In the genomic region with DNA sequence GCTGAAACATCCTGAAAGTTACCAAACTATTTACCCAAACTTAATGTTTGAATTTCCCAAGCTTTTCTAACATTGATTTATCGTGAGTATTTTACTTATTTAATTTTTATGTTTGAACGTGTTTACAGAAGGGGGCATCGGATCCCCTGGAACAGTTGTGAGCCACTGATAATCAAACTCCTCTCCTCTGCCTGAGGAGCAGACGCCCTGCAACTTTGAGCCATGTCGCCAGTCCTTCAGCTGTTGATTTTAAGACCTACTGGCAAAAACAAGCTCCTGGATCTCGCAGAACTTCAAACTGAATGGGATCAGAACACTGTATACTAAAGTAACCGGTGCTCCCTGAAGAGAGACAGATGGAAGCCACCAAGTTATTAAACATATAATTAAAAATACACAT, we compare ENCODE assay signal across 9 mouse cellular contexts. TPM values are rescaled to one million over a fixed set of nuclear protein-coding genes. Genes with fewer than 3 reads are reported as not detected.
A peak's percentile ranks its signal among the peaks of the same experiment; 100 is the strongest.
DNase-seq lines count a peak whose midpoint lies in the region; ATAC-seq and TF ChIP-seq lines count a peak whose summit lies in the region.
"Had no signal": no experiment of that assay in that cellular context is flagged by ENCODE, and none has a peak within 500 bp of the region (broad histone marks: within the 10 kb centered on the region; RNA-seq: fewer than 3 reads in every experiment).

No protein-coding gene starts in this region.

- peak overlapping the region; percentile 53; the same call in 1 of the 2 replicates for H3K27ac ChIP-seq in gastrocnemius, adult 2 months
- no peak overlapping the region for H3K27ac ChIP-seq in ES-E14 (ENCODE audit: insufficient read depth, low read depth, low read length, poor library complexity, severe bottlenecking)
- H3K27ac ChIP-seq in forebrain, postnatal 0 days (ENCODE audit: low read depth, low read length) = no peak overlapping the region
- no peak overlapping the region for H3K27ac ChIP-seq in liver, embryonic 11.5 days (ENCODE audit: low read depth, low read length)

- H3K9me3 ChIP-seq in ES-E14 (ENCODE audit: control insufficient read depth, insufficient read depth, low read depth, low read length) = no peaks in the 10 kb centered on the region
- no peaks in the 10 kb centered on the region for H3K9me3 ChIP-seq in forebrain, postnatal 0 days (ENCODE audit: low read length)
- H3K9me3 ChIP-seq in liver, embryonic 11.5 days (ENCODE audit: control insufficient read depth, low read length) = no peaks in the 10 kb centered on the region

- H3K4me3 ChIP-seq in gastrocnemius, adult 2 months = peak overlapping the region; percentile 87
- H3K4me3 ChIP-seq in ES-E14 (ENCODE audit: insufficient read depth in 1 of 2, low read depth in 1 of 2, low read length in 2 of 2, poor library complexity in 1 of 2, severe bottlenecking in 1 of 2) = peak overlapping the region in 1 of 2 experiments; percentile 64; a peak in 2 of 4 replicates
- no peak overlapping the region for H3K4me3 ChIP-seq in forebrain, postnatal 0 days (ENCODE audit: low read depth, low read length)
- H3K4me3 ChIP-seq in liver, embryonic 11.5 days (ENCODE audit: low read depth, low read length) = peak overlapping the region; percentile 75; the same call in 1 of the 2 replicates

- peaks cover 12% of the 10 kb centered on the region for H3K36me3 ChIP-seq in ES-E14 (ENCODE audit: control insufficient read depth, insufficient read depth, low read length, poor library complexity, severe bottlenecking)
- H3K36me3 ChIP-seq in forebrain, postnatal 0 days (ENCODE audit: insufficient read depth) = no peaks in the 10 kb centered on the region
- peaks cover 9% of the 10 kb centered on the region for H3K36me3 ChIP-seq in liver, embryonic 11.5 days (ENCODE audit: control insufficient read depth, insufficient read depth, low read length)

- H3K4me2 ChIP-seq in forebrain, postnatal 0 days (ENCODE audit: low read depth) = peak overlapping the region; percentile 3; the same call in 1 of the 2 replicates
- H3K4me2 ChIP-seq in liver, embryonic 11.5 days = peak overlapping the region; percentile 61

- WGBS in forebrain, postnatal 0 days = 23% methylated on average over 7 of the region's 7 CpGs
- 16% methylated on average over 7 of the region's 7 CpGs for WGBS in liver, embryonic 11.5 days

- no peak for ATAC-seq in forebrain, postnatal 0 days
- peak; percentile 68 for ATAC-seq in liver, embryonic 11.5 days (replicated peaks; ENCODE audit: low FRiP score)

- H3K27me3 ChIP-seq in forebrain, postnatal 0 days (ENCODE audit: insufficient read depth, low read length) = no peaks in the 10 kb centered on the region
- H3K27me3 ChIP-seq in liver, embryonic 11.5 days (replicated peaks; ENCODE audit: control insufficient read depth, insufficient read depth, low read length) = no peaks in the 10 kb centered on the region

- peak overlapping the region; percentile 24; the same call in 1 of the 2 replicates for H3K9ac ChIP-seq in ES-E14 (ENCODE audit: insufficient read depth, low read depth, low read length, poor library complexity, severe bottlenecking)
- no peak overlapping the region for H3K9ac ChIP-seq in forebrain, postnatal 0 days
- H3K9ac ChIP-seq in liver, embryonic 11.5 days (ENCODE audit: low read depth, low read length) = peak overlapping the region; percentile 30; the same call in 1 of the 2 replicates

- in situ Hi-C loops in ES-E14 (cut with MboI; ENCODE audit: low sequenced_read_pairs in 2 of 2, unreplicated experiment in 2 of 2) = no loop called here

- intact Hi-C loops in gastrocnemius, adult 2 months (cut with DNase I) = no loop called here
- intact Hi-C loops in left cerebral cortex, postnatal 25 days (cut with DNase I) = no loop called here

- DNase-seq in gastrocnemius, adult 2 months = no peak
- DNase-seq in gastrocnemius, postnatal 25 days = no peak
- no peak for DNase-seq in ES-E14 (ENCODE audit: low read depth, low spot score)
- DNase-seq in forebrain, postnatal 0 days = no peak
- DNase-seq in liver, embryonic 11.5 days (ENCODE audit: low spot score) = no peak
- DNase-seq in yolk sac, embryonic 10.5 days (ENCODE audit: low spot score) = no peak
- DNase-seq in thymus, postnatal 0 days (ENCODE audit: low spot score) = no peak
- no peak for DNase-seq in left cerebral cortex, postnatal 25 days (ENCODE audit: low spot score in 2 of 2)

- TF ChIP-seq CTCF in gastrocnemius, adult 2 months (IDR thresholded peaks at IDR 0.05) = no peak
- TF ChIP-seq CTCF in forebrain, postnatal 0 days (IDR thresholded peaks at IDR 0.05; ENCODE audit: low read depth) = no peak

- peaks cover 0 to 5% of the 10 kb centered on the region in 2 experiments; a peak in 1 of 4 replicates for H3K4me1 ChIP-seq in ES-E14 (ENCODE audit: control insufficient read depth in 2 of 2, insufficient read depth in 2 of 2, low read length in 2 of 2, poor library complexity in 1 of 2)
- H3K4me1 ChIP-seq in forebrain, postnatal 0 days (ENCODE audit: insufficient read depth) = no peaks in the 10 kb centered on the region
- H3K4me1 ChIP-seq in liver, embryonic 11.5 days (replicated peaks; ENCODE audit: control insufficient read depth, insufficient read depth, low read length) = peaks cover 3% of the 10 kb centered on the region; the same call in 1 of the 2 replicates

TF ChIP-seq in ES-E14, 5 proteins besides CTCF, POLR2A, EP300 and RAD21:
- no peak for TF ChIP-seq ZC3H11A (IDR thresholded peaks at IDR 0.05; ENCODE audit: borderline replicate concordance, low read depth, low read length)
- TF ChIP-seq HCFC1 (IDR thresholded peaks at IDR 0.05; ENCODE audit: borderline replicate concordance, insufficient read depth, low read length) = no peak
- no peak for TF ChIP-seq ZNF384 (IDR thresholded peaks at IDR 0.05; ENCODE audit: low read depth, low read length)
- TF ChIP-seq CHD2 (IDR thresholded peaks at IDR 0.05; ENCODE audit: low read depth, low read length) = no peak
- no peak for TF ChIP-seq MAFK (IDR thresholded peaks at IDR 0.05; ENCODE audit: insufficient read depth, low read depth, low read length)

RNA-seq across cellular contexts. Expression of a gene that starts 0.5 kb away (rescaled TPM):
- under 1 TPM; 0.36 to 0.99 TPM for total RNA-seq in gastrocnemius, adult 2 months (2021)
- total RNA-seq in gastrocnemius, postnatal 25 days (2021) = 1 to 10 TPM in 1 of 2 experiments, under 1 TPM in 1; 0.56 to 1.0 TPM
- total RNA-seq in ES-E14 (2012; rRNA removed) = 43.2 and 64.6 TPM in 2 replicates
- 6.5 and 10.5 TPM in 2 replicates for total RNA-seq in forebrain, postnatal 0 days (2014; rRNA removed)
- polyA plus RNA-seq in forebrain, postnatal 0 days (2015; fragmentation: Nextera tagmentation; extraction: Ambion mirVana) = 21.3 and 26.5 TPM in 2 replicates
- polyA plus RNA-seq in liver, embryonic 11.5 days (2014; fragmentation: Nextera tagmentation; extraction: Ambion mirVana) = 174 and 178 TPM in 2 replicates
- polyA plus RNA-seq in thymus, postnatal 0 days (2015; fragmentation: Nextera tagmentation; extraction: Ambion mirVana) = 205 and 216 TPM in 2 replicates
- total RNA-seq in left cerebral cortex, postnatal 25 days (2021) = 1 to 10 TPM in 1 of 2 experiments, under 1 TPM in 1; 0.89 to 1.0 TPM

RNA-seq across cellular contexts. Expression of a gene that starts 4.3 kb away (rescaled TPM):
- not detected for total RNA-seq in gastrocnemius, adult 2 months (2021)
- not detected for total RNA-seq in gastrocnemius, postnatal 25 days (2021)
- total RNA-seq in ES-E14 (2012; rRNA removed) = 0.27 and 0.53 TPM in 2 replicates
- total RNA-seq in forebrain, postnatal 0 days (2014; rRNA removed) = not detected in 2 replicates
- not detected in 2 replicates for polyA plus RNA-seq in forebrain, postnatal 0 days (2015; fragmentation: Nextera tagmentation; extraction: Ambion mirVana)
- polyA plus RNA-seq in liver, embryonic 11.5 days (2014; fragmentation: Nextera tagmentation; extraction: Ambion mirVana) = not detected in 2 replicates
- not detected in 2 replicates for polyA plus RNA-seq in thymus, postnatal 0 days (2015; fragmentation: Nextera tagmentation; extraction: Ambion mirVana)
- not detected for total RNA-seq in left cerebral cortex, postnatal 25 days (2021)
- total RNA-seq: heart, postnatal 36 days had no signal
